Mouse (Mus musculus) ES-Bruce4 (cell line): ENCODE measurements around the gene Kng1. TPM values are rescaled to one million over a fixed set of nuclear protein-coding genes. Genes with fewer than 3 reads are reported as not detected.
A peak's percentile ranks its signal among the peaks of the same experiment; 100 is the strongest.
"Not testable (repeated sequence)": the region's sequence is repeated elsewhere in the genome, so short reads cannot be mapped to it uniquely, and the experiment has no call there.

ENCODE experiments used
- H3K27ac ChIP-seq: 2 replicates; pipeline ENCODE4 v1.5.1; 2012; ENCODE audit warnings: low read length, inconsistent platforms; ENCODE audit not compliant: insufficient read depth
- H3K27me3 ChIP-seq: 2 replicates; pipeline ENCODE4 v1.6.1; 2012; ENCODE audit warnings: mild to moderate bottlenecking, low read length, inconsistent platforms; ENCODE audit not compliant: control insufficient read depth, poor library complexity, insufficient read depth, severe bottlenecking
- H3K36me3 ChIP-seq: 2 replicates; pipeline ENCODE4 v1.6.1; 2012; ENCODE audit warnings: inconsistent platforms, mild to moderate bottlenecking, low read length, moderate library complexity; ENCODE audit not compliant: control insufficient read depth, poor library complexity, insufficient read depth, severe bottlenecking
- H3K4me1 ChIP-seq: one replicate; pipeline ENCODE4 v1.8.1; 2011; ENCODE audit warnings: low read length; ENCODE audit not compliant: control insufficient read depth, insufficient read depth
- H3K4me3 ChIP-seq: 2 replicates; pipeline ENCODE4 v1.5.1; 2011; ENCODE audit warnings: low read depth, mild to moderate bottlenecking, low read length
- H3K9ac ChIP-seq: 2 replicates; pipeline ENCODE4 v1.6.1; 2012; ENCODE audit warnings: low read depth, mild to moderate bottlenecking, inconsistent platforms; ENCODE audit not compliant: poor library complexity, severe bottlenecking
- H3K9me3 ChIP-seq: replicated peaks from 2 replicates; pipeline ENCODE4 v1.6.1; 2012; ENCODE audit warnings: mild to moderate bottlenecking, low read length, inconsistent platforms; ENCODE audit not compliant: control insufficient read depth, poor library complexity, insufficient read depth, severe bottlenecking
- CTCF ChIP-seq: IDR thresholded peaks from one replicate; pipeline ENCODE4 v1.8.1; 2011; ENCODE audit warnings: low read depth, low read length
- EP300 ChIP-seq: IDR thresholded peaks from 2 replicates; pipeline ENCODE4 v1.6.1; 2011; ENCODE audit warnings: low read depth, low read length; ENCODE audit not compliant: insufficient read depth
- POLR2A ChIP-seq: IDR thresholded peaks from one replicate; pipeline ENCODE4 v1.8.1; 2011; ENCODE audit warnings: low read length; ENCODE audit not compliant: insufficient read depth
- polyA plus RNA-seq: library from polyadenylated mRNA; stranded (reverse); fragments of >200 nt; gene quantifications from 2 replicates; pipeline ENCODE4 v1.2.4, GENCODE M21; 2011; ENCODE audit warnings: low read depth; ENCODE audit not compliant: missing spikeins, insufficient read depth, insufficient read length

Gene Kng1
- polyA plus RNA-seq, 1 experiment = 1.1 TPM

- H3K27me3 ChIP-seq, H3K4me1 ChIP-seq, H3K27ac ChIP-seq, H3K36me3 ChIP-seq, H3K4me3 ChIP-seq, H3K9me3 ChIP-seq, H3K9ac ChIP-seq: not testable (repeated sequence)
These were observed 19.9 kb downstream of the Kng1 start for GRCm38 (mm10) chr16:23077516-23077915.

- H3K4me1 ChIP-seq, H3K27ac ChIP-seq, H3K36me3 ChIP-seq, H3K9me3 ChIP-seq, H3K27me3 ChIP-seq, H3K9ac ChIP-seq, H3K4me3 ChIP-seq: not testable (repeated sequence)
These were observed 29.5 kb downstream of the Kng1 start for GRCm38 (mm10) chr16:23087159-23087558.

- not testable (repeated sequence) for H3K9ac ChIP-seq, H3K36me3 ChIP-seq, H3K9me3 ChIP-seq, H3K4me1 ChIP-seq, H3K27me3 ChIP-seq, H3K4me3 ChIP-seq, H3K27ac ChIP-seq
These were observed 30.0 kb downstream of the Kng1 start for GRCm38 (mm10) chr16:23087712-23088111.

GRCm38 (mm10) chr16:23088491-23088890 is 30.8 kb downstream of the Kng1 start:
- not testable (repeated sequence) for H3K4me1 ChIP-seq, H3K9ac ChIP-seq, H3K4me3 ChIP-seq, H3K27me3 ChIP-seq, H3K27ac ChIP-seq, H3K9me3 ChIP-seq, H3K36me3 ChIP-seq

GRCm38 (mm10) chr16:23091345-23091744 is 33.7 kb downstream of the Kng1 start:
- not testable (repeated sequence) for H3K9me3 ChIP-seq, H3K36me3 ChIP-seq, H3K27me3 ChIP-seq, H3K9ac ChIP-seq, H3K4me3 ChIP-seq, H3K4me1 ChIP-seq, H3K27ac ChIP-seq

GRCm38 (mm10) chr16:23093321-23093953 is 35.8 kb downstream of the Kng1 start:
- no peak for TF ChIP-seq POLR2A
- TF ChIP-seq EP300 = no peak
- no peak for TF ChIP-seq CTCF
- H3K9me3 ChIP-seq = no peaks in the 10 kb centered on the region
- no peaks in the 10 kb centered on the region for H3K27me3 ChIP-seq
- peaks cover 11% of the 10 kb centered on the region for H3K4me1 ChIP-seq
- H3K27ac ChIP-seq = no peak overlapping the region
- H3K4me3 ChIP-seq = no peak overlapping the region
- H3K36me3 ChIP-seq = no peaks in the 10 kb centered on the region
- no peak overlapping the region for H3K9ac ChIP-seq

- Histone ChIP-seq H3K9ac (no peak overlapping the region), H3K9me3 (no peaks in the 10 kb centered on the region), H3K27ac (no peak overlapping the region), H3K4me1 (peaks cover 11% of the 10 kb centered on the region), H3K4me3 (no peak overlapping the region), H3K36me3 (no peaks in the 10 kb centered on the region), H3K27me3 (no peaks in the 10 kb centered on the region)
- TF ChIP-seq POLR2A (no peak), EP300 (no peak), CTCF (no peak)
These were observed 36.5 kb downstream of the Kng1 start for GRCm38 (mm10) chr16:23094136-23094535.

GRCm38 (mm10) chr16:23095581-23095980 is 37.9 kb downstream of the Kng1 start:
- not testable (repeated sequence) for H3K9me3 ChIP-seq, H3K27me3 ChIP-seq, H3K9ac ChIP-seq, H3K36me3 ChIP-seq, H3K4me3 ChIP-seq
- peak overlapping the region; percentile 77 for H3K27ac ChIP-seq
- H3K4me1 ChIP-seq = peaks cover 11% of the 10 kb centered on the region

GRCm38 (mm10) chr16:23096886-23097285 is 39.2 kb downstream of the Kng1 start:
- not testable (repeated sequence) for H3K9ac ChIP-seq, H3K4me1 ChIP-seq, H3K9me3 ChIP-seq, H3K36me3 ChIP-seq, H3K27me3 ChIP-seq, H3K4me3 ChIP-seq
- peak overlapping the region; percentile 22 for H3K27ac ChIP-seq
